Mouse (Mus musculus): ENCODE results near the gene Wnt11. TPM values are rescaled to one million over a fixed set of nuclear protein-coding genes. Genes with fewer than 3 reads are reported as not detected.

Wnt11 gene
- polyA plus RNA-seq, 1 experiment = 6.3 TPM

GRCm38 (mm10) chr7:98856128-98856527, 21.2 kb downstream of the Wnt11 start:
- Histone ChIP-seq H3ac (ENCODE audit: control insufficient read depth, insufficient read length) (no peak overlapping the region), H3K4me2 (ENCODE audit: low read depth) (no peak overlapping the region), H3K27me3 (ENCODE audit: control insufficient read depth, insufficient read depth, insufficient read length) (no peaks in the 10 kb centered on the region), H3K36me3 (ENCODE audit: control insufficient read depth, insufficient read depth) (no peaks in the 10 kb centered on the region), H3K4me3 (no peak overlapping the region), H3K79me2 (ENCODE audit: control insufficient read depth, insufficient read depth) (no peaks in the 10 kb centered on the region)
- no peak for TF ChIP-seq MAX (IDR thresholded peaks at IDR 0.05; ENCODE audit: low read depth)
- TF ChIP-seq MYOG (IDR thresholded peaks at IDR 0.05; ENCODE audit: control insufficient read depth in 1 of 3, insufficient read depth in 1 of 3, insufficient read length in 2 of 3, low read depth in 2 of 3) = no peak
- no peak for TF ChIP-seq CEBPB (IDR thresholded peaks at IDR 0.05; ENCODE audit: insufficient read depth, poor library complexity, severe bottlenecking)

DNA sequence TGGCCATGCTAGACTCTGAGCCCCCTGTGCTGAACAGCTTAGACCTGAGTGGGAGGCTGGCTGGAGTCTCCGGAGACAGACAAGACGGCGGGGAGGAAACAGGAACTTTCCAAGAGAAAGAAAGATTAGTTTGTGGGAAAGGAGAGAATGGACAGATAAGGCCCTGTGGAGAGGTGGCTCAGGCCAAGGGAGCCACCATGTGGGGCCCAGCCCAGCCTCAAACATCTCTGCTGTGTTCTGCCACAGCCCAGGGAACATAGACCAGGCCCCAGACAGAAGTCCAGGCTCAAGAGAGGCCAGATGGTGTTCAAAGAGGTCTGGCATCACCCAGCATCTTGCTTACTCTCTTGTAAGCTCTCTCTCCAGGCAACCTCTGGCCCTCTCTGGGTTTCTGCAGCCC, 22.2 kb downstream of the Wnt11 start:
- Histone ChIP-seq H3K79me2 (ENCODE audit: control insufficient read depth, insufficient read depth) (no peaks in the 10 kb centered on the region), H3K27me3 (ENCODE audit: control insufficient read depth, insufficient read depth, insufficient read length) (no peaks in the 10 kb centered on the region), H3K4me3 (no peak overlapping the region), H3K4me2 (ENCODE audit: low read depth) (no peak overlapping the region), H3K36me3 (ENCODE audit: control insufficient read depth, insufficient read depth) (no peaks in the 10 kb centered on the region), H3ac (ENCODE audit: control insufficient read depth, insufficient read length) (no peak overlapping the region)
- no peak for TF ChIP-seq POLR2A (IDR thresholded peaks at IDR 0.05; ENCODE audit: insufficient read length, low read depth)
- TF ChIP-seq MAX (IDR thresholded peaks at IDR 0.05; ENCODE audit: low read depth) = no peak
- no peak for TF ChIP-seq MYOD1 (IDR thresholded peaks at IDR 0.05; ENCODE audit: control insufficient read depth in 1 of 3, insufficient read length in 2 of 3, low read depth in 2 of 3)
- no peak for TF ChIP-seq CEBPB (IDR thresholded peaks at IDR 0.05; ENCODE audit: insufficient read depth, poor library complexity, severe bottlenecking)
- no peak for TF ChIP-seq USF1 (IDR thresholded peaks at IDR 0.05; ENCODE audit: low read depth)
- TF ChIP-seq E2F4 (IDR thresholded peaks at IDR 0.05; ENCODE audit: insufficient read depth) = no peak
- TF ChIP-seq TCF12 (IDR thresholded peaks at IDR 0.05; ENCODE audit: insufficient read depth, poor library complexity, severe bottlenecking) = no peak
- TF ChIP-seq REST (IDR thresholded peaks at IDR 0.05; ENCODE audit: insufficient read depth, insufficient read length) = no peak
- no peak for TF ChIP-seq POLR2AphosphoS2 (IDR thresholded peaks at IDR 0.05; ENCODE audit: insufficient read length, low read depth)
- TF ChIP-seq SRF (IDR thresholded peaks at IDR 0.05; ENCODE audit: control insufficient read depth, insufficient read length, low read depth) = no peak
- no peak for TF ChIP-seq MYOG (IDR thresholded peaks at IDR 0.05; ENCODE audit: control insufficient read depth in 1 of 3, insufficient read depth in 1 of 3, insufficient read length in 2 of 3, low read depth in 2 of 3)

DNA sequence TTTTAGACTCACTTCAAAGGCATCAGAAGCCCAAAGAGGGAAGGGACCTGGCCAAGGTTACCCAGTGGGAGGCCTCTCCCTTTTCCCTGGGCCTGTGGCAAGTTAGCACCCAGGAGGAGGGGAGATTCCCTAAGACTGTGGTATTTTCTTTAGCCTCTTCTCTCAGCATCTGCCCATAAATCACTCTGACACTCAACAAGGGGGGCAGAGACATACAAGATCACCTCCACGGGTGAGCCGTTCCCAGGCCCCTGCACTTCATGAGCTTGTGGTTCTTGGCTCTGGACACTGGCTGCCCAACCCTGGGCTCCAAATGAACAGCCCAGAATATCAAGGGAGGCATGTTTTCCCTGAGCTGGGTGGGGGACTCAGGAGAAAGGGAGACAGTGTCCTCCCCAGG, 26.1 kb downstream of the Wnt11 start:
- no peak overlapping the region for H3K4me3 ChIP-seq
- no peaks in the 10 kb centered on the region for H3K36me3 ChIP-seq (ENCODE audit: control insufficient read depth, insufficient read depth)
- TF ChIP-seq MYOG (IDR thresholded peaks at IDR 0.05; ENCODE audit: control insufficient read depth in 1 of 3, insufficient read depth in 1 of 3, insufficient read length in 2 of 3, low read depth in 2 of 3) (no peak), REST (IDR thresholded peaks at IDR 0.05; ENCODE audit: insufficient read depth, insufficient read length) (no peak), TCF12 (IDR thresholded peaks at IDR 0.05; ENCODE audit: insufficient read depth, poor library complexity, severe bottlenecking) (no peak), POLR2A (IDR thresholded peaks at IDR 0.05; ENCODE audit: insufficient read length, low read depth) (no peak), USF1 (IDR thresholded peaks at IDR 0.05; ENCODE audit: low read depth) (no peak), E2F4 (IDR thresholded peaks at IDR 0.05; ENCODE audit: insufficient read depth) (no peak), POLR2AphosphoS2 (IDR thresholded peaks at IDR 0.05; ENCODE audit: insufficient read length, low read depth) (no peak), TCF3 (IDR thresholded peaks at IDR 0.05; ENCODE audit: insufficient read length, low read depth) (no peak)
- no peak overlapping the region for H3ac ChIP-seq (ENCODE audit: control insufficient read depth, insufficient read length)
- H3K27me3 ChIP-seq (ENCODE audit: control insufficient read depth, insufficient read depth, insufficient read length) = no peaks in the 10 kb centered on the region
- H3K4me2 ChIP-seq (ENCODE audit: low read depth) = no peak overlapping the region
- no peaks in the 10 kb centered on the region for H3K79me2 ChIP-seq (ENCODE audit: control insufficient read depth, insufficient read depth)

- no peak overlapping the region for H3K4me3 ChIP-seq
- H3K36me3 ChIP-seq (ENCODE audit: control insufficient read depth, insufficient read depth) = no peaks in the 10 kb centered on the region
- no peaks in the 10 kb centered on the region for H3K79me2 ChIP-seq (ENCODE audit: control insufficient read depth, insufficient read depth)
- TF ChIP-seq SRF (IDR thresholded peaks at IDR 0.05; ENCODE audit: control insufficient read depth, insufficient read length, low read depth) = no peak
- no peak for TF ChIP-seq CEBPB (IDR thresholded peaks at IDR 0.05; ENCODE audit: insufficient read depth, poor library complexity, severe bottlenecking)
- TF ChIP-seq TCF12 (IDR thresholded peaks at IDR 0.05; ENCODE audit: insufficient read depth, poor library complexity, severe bottlenecking) = no peak
- TF ChIP-seq MYOD1 (IDR thresholded peaks at IDR 0.05; ENCODE audit: control insufficient read depth in 1 of 3, insufficient read length in 2 of 3, low read depth in 2 of 3) = no peak
- TF ChIP-seq TCF3 (IDR thresholded peaks at IDR 0.05; ENCODE audit: insufficient read length, low read depth) = no peak
- TF ChIP-seq POLR2A (IDR thresholded peaks at IDR 0.05; ENCODE audit: insufficient read length, low read depth) = no peak
- no peak for TF ChIP-seq REST (IDR thresholded peaks at IDR 0.05; ENCODE audit: insufficient read depth, insufficient read length)
- no peak for TF ChIP-seq POLR2AphosphoS2 (IDR thresholded peaks at IDR 0.05; ENCODE audit: insufficient read length, low read depth)
- TF ChIP-seq E2F4 (IDR thresholded peaks at IDR 0.05; ENCODE audit: insufficient read depth) = no peak
- no peak overlapping the region for H3K4me2 ChIP-seq (ENCODE audit: low read depth)
- no peaks in the 10 kb centered on the region for H3K27me3 ChIP-seq (ENCODE audit: control insufficient read depth, insufficient read depth, insufficient read length)
- no peak overlapping the region for H3ac ChIP-seq (ENCODE audit: control insufficient read depth, insufficient read length)
Measured at GRCm38 (mm10) chr7:98862994-98863393, 28.1 kb downstream of the Wnt11 start.

- no peaks in the 10 kb centered on the region for H3K79me2 ChIP-seq (ENCODE audit: control insufficient read depth, insufficient read depth)
- no peak overlapping the region for H3ac ChIP-seq (ENCODE audit: control insufficient read depth, insufficient read length)
- TF ChIP-seq TCF12 (IDR thresholded peaks at IDR 0.05; ENCODE audit: insufficient read depth, poor library complexity, severe bottlenecking) = peak; percentile 78
- TF ChIP-seq MAX (IDR thresholded peaks at IDR 0.05; ENCODE audit: low read depth) = no peak
- TF ChIP-seq CEBPB (IDR thresholded peaks at IDR 0.05; ENCODE audit: insufficient read depth, poor library complexity, severe bottlenecking) = no peak
- TF ChIP-seq MYOG (IDR thresholded peaks at IDR 0.05; ENCODE audit: control insufficient read depth in 1 of 3, insufficient read depth in 1 of 3, insufficient read length in 2 of 3, low read depth in 2 of 3) = peak; percentile 89 to 96 (median 91)
- no peak for TF ChIP-seq USF1 (IDR thresholded peaks at IDR 0.05; ENCODE audit: low read depth)
- TF ChIP-seq TCF3 (IDR thresholded peaks at IDR 0.05; ENCODE audit: insufficient read length, low read depth) = peak; percentile 61
- TF ChIP-seq MYOD1 (IDR thresholded peaks at IDR 0.05; ENCODE audit: control insufficient read depth in 1 of 3, insufficient read length in 2 of 3, low read depth in 2 of 3) = peak in 2 of 3 experiments; percentile 83 to 93
- H3K27me3 ChIP-seq (ENCODE audit: control insufficient read depth, insufficient read depth, insufficient read length) = no peaks in the 10 kb centered on the region
- no peak overlapping the region for H3K4me3 ChIP-seq
- peak overlapping the region; percentile 9 for H3K4me2 ChIP-seq (ENCODE audit: low read depth)
- no peaks in the 10 kb centered on the region for H3K36me3 ChIP-seq (ENCODE audit: control insufficient read depth, insufficient read depth)
Measured at GRCm38 (mm10) chr7:98863969-98864718, 29.2 kb downstream of the Wnt11 start.
